Mouse (Mus musculus) mouse embryonic stem cell (cell line): ENCODE data around the gene Adam12.

Source experiments
- in situ Hi-C, 2 experiments: fragments of 300-500 bp; cut with MboI; formaldehyde crosslinking; loops; 1 replicate in 1 of 2; 3 replicates in 1 of 2; pipeline ENCODE4 v1.14.3; 2019 to 2020; ENCODE audit warnings: low sequenced_read_pairs in 2 of 2, low pct_unique_long_range_greater_than_20kb in 1 of 2, mixed read lengths in 1 of 2; ENCODE audit not compliant: unreplicated experiment in 1 of 2

The Adam12 gene

GRCm38 (mm10) chr7:134043576-134043975 is 188.4 kb downstream of the Adam12 start:
- in situ Hi-C loops = no loop called here

- in situ Hi-C loops = no loop called here
Observed at GRCm38 (mm10) chr7:134042614-134043013, 189.3 kb downstream of the Adam12 start.

GRCm38 (mm10) chr7:134033939-134034338 is 198.0 kb downstream of the Adam12 start:
- in situ Hi-C loops = no loop called here

- in situ Hi-C loops = no loop called here
Observed at GRCm38 (mm10) chr7:134032959-134033366, 199.0 kb downstream of the Adam12 start.

- in situ Hi-C loops = no loop called here
Observed at GRCm38 (mm10) chr7:134031787-134032186, 200.2 kb downstream of the Adam12 start.

- in situ Hi-C loops = no loop called here
Observed at GRCm38 (mm10) chr7:134031256-134031655, 200.7 kb downstream of the Adam12 start.

- in situ Hi-C loops = no loop called here
Observed at GRCm38 (mm10) chr7:134028281-134028830, 203.6 kb downstream of the Adam12 start.

GRCm38 (mm10) chr7:134027020-134027415 is 204.9 kb downstream of the Adam12 start:
- in situ Hi-C loops = no loop called here

- in situ Hi-C loops = no loop called here
Observed at GRCm38 (mm10) chr7:134026200-134027019, 205.5 kb downstream of the Adam12 start.

- in situ Hi-C loops = no loop called here
Observed at GRCm38 (mm10) chr7:134022157-134022885, 209.6 kb downstream of the Adam12 start.

GRCm38 (mm10) chr7:134015226-134015625 is 216.7 kb downstream of the Adam12 start:
- in situ Hi-C loops = no loop called here

GRCm38 (mm10) chr7:134014733-134015132 is 217.2 kb downstream of the Adam12 start:
- in situ Hi-C loops = no loop called here

- in situ Hi-C loops = no loop called here
Observed at GRCm38 (mm10) chr7:134009157-134009556, 222.8 kb downstream of the Adam12 start.

- in situ Hi-C loops = no loop called here
Observed at GRCm38 (mm10) chr7:134007942-134008361, 224.0 kb downstream of the Adam12 start.

GRCm38 (mm10) chr7:134001581-134001980 is 230.4 kb downstream of the Adam12 start:
- in situ Hi-C loops = no loop called here

- in situ Hi-C loops = no loop called here
Observed at GRCm38 (mm10) chr7:133990930-133991329, 241.0 kb downstream of the Adam12 start.

- in situ Hi-C loops = no loop called here
Observed at GRCm38 (mm10) chr7:133988356-133988755, 243.6 kb downstream of the Adam12 start.

- in situ Hi-C loops = no loop called here
Observed at GRCm38 (mm10) chr7:133986201-133986600, 245.7 kb downstream of the Adam12 start.

GRCm38 (mm10) chr7:133985648-133986047 is 246.3 kb downstream of the Adam12 start:
- in situ Hi-C loops = no loop called here
